18 mouse cellular contexts compared by ENCODE assay signal in the genomic region with DNA sequence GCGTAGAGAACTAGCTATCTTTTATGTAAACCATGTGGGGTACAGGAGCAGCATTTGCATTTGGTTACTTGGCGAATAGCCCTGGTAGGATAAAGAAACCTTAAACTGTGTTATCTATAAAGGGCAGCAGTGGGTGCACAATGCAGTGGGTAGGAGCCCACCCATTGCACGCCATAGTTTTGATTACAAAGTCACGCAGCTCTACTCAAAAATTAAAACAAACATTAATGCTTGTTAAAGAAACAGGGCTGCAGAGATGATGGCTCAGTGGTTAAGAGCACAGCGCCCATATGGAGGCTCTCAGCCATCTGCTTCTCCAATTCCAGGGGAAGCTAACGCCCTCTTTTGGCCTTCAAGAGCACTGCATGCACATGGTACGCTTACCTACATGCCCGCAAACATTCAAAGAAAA. TPM values are rescaled to one million over a fixed set of nuclear protein-coding genes. Genes with fewer than 3 reads are reported as not detected.
A peak's percentile ranks its signal among the peaks of the same experiment; 100 is the strongest.
DNase-seq lines count a peak whose midpoint lies in the region; ATAC-seq and TF ChIP-seq lines count a peak whose summit lies in the region.
"Had no signal": no experiment of that assay in that cellular context is flagged by ENCODE, and none has a peak within 500 bp of the region (broad histone marks: within the 10 kb centered on the region; RNA-seq: fewer than 3 reads in every experiment).

No protein-coding gene starts in this region.

- no peaks in the 10 kb centered on the region for H3K27me3 ChIP-seq in ES-Bruce4 (ENCODE audit: control insufficient read depth, insufficient read depth, low read length, poor library complexity, severe bottlenecking)
- no peaks in the 10 kb centered on the region for H3K27me3 ChIP-seq in liver, embryonic 15.5 days
- H3K27me3 ChIP-seq in forebrain, embryonic 15.5 days = no peaks in the 10 kb centered on the region
- no peaks in the 10 kb centered on the region for H3K27me3 ChIP-seq in heart, embryonic 11.5 days (ENCODE audit: control insufficient read depth, insufficient read depth, low read length)
- H3K27me3 ChIP-seq: lung, embryonic 15.5 days; midbrain, embryonic 12.5 days; neural tube, embryonic 13.5 days had no signal

- TF ChIP-seq CTCF in ES-Bruce4 (IDR thresholded peaks at IDR 0.05; ENCODE audit: low read depth, low read length) = peak; percentile 43

- peaks cover 9% of the 10 kb centered on the region for H3K36me3 ChIP-seq in ES-Bruce4 (ENCODE audit: control insufficient read depth, insufficient read depth, low read length, poor library complexity, severe bottlenecking)
- H3K36me3 ChIP-seq in liver, embryonic 15.5 days (replicated peaks) = peaks cover 65% of the 10 kb centered on the region
- no peaks in the 10 kb centered on the region for H3K36me3 ChIP-seq in forebrain, embryonic 15.5 days
- H3K36me3 ChIP-seq in heart, embryonic 11.5 days (ENCODE audit: control insufficient read depth, insufficient read depth, low read length) = peaks cover 3% of the 10 kb centered on the region; the same call in 1 of the 2 replicates

- TF ChIP-seq EP300 in ES-Bruce4 (IDR thresholded peaks at IDR 0.05; ENCODE audit: insufficient read depth, low read depth, low read length) = no peak

- no peak overlapping the region for H3K9ac ChIP-seq in ES-Bruce4 (ENCODE audit: low read depth, poor library complexity, severe bottlenecking)
- no peak overlapping the region for H3K9ac ChIP-seq in liver, embryonic 15.5 days
- no peak overlapping the region for H3K9ac ChIP-seq in forebrain, embryonic 15.5 days (replicated peaks)
- no peak overlapping the region for H3K9ac ChIP-seq in heart, embryonic 11.5 days (ENCODE audit: low read depth, low read length)
- H3K9ac ChIP-seq: lung, embryonic 15.5 days; midbrain, embryonic 12.5 days; neural tube, embryonic 13.5 days had no signal

- H3K4me1 ChIP-seq in ES-Bruce4 (ENCODE audit: control insufficient read depth, insufficient read depth, low read length) = peaks cover 1% of the 10 kb centered on the region
- H3K4me1 ChIP-seq in liver, embryonic 15.5 days (replicated peaks) = peaks cover 60% of the 10 kb centered on the region
- H3K4me1 ChIP-seq in forebrain, embryonic 15.5 days = peaks cover 22% of the 10 kb centered on the region
- no peaks in the 10 kb centered on the region for H3K4me1 ChIP-seq in heart, embryonic 11.5 days (ENCODE audit: control insufficient read depth, insufficient read depth, low read length)

- peak; percentile 47 for DNase-seq in layer of hippocampus, adult 9-11 months
- no peak for DNase-seq in layer of hippocampus, postnatal 14 days (ENCODE audit: low spot score in 2 of 2)
- DNase-seq in WW6 (ENCODE audit: low read depth, low spot score) = peak; percentile 34
- DNase-seq: adrenal gland, postnatal 36 days; cerebellum, adult 11 months; embryo, embryonic 11 days; heart, adult 11 months; heart, postnatal 36 days; kidney, adult 11 months; kidney, postnatal 4 days had no signal

- no peak overlapping the region for H3K4me3 ChIP-seq in ES-Bruce4 (ENCODE audit: low read depth, low read length)
- no peak overlapping the region for H3K4me3 ChIP-seq in liver, embryonic 15.5 days (replicated peaks)
- no peak overlapping the region for H3K4me3 ChIP-seq in forebrain, embryonic 15.5 days
- H3K4me3 ChIP-seq in heart, embryonic 11.5 days (ENCODE audit: low read depth, low read length) = no peak overlapping the region
- H3K4me3 ChIP-seq: lung, embryonic 15.5 days; midbrain, embryonic 12.5 days; neural tube, embryonic 13.5 days had no signal

- no peaks in the 10 kb centered on the region for H3K9me3 ChIP-seq in ES-Bruce4 (replicated peaks; ENCODE audit: control insufficient read depth, insufficient read depth, low read length, poor library complexity, severe bottlenecking)
- no peaks in the 10 kb centered on the region for H3K9me3 ChIP-seq in liver, embryonic 15.5 days (replicated peaks)
- no peaks in the 10 kb centered on the region for H3K9me3 ChIP-seq in forebrain, embryonic 15.5 days
- H3K9me3 ChIP-seq in heart, embryonic 11.5 days (replicated peaks; ENCODE audit: control insufficient read depth, low read length) = no peaks in the 10 kb centered on the region
- H3K9me3 ChIP-seq: lung, embryonic 15.5 days; midbrain, embryonic 12.5 days; neural tube, embryonic 13.5 days had no signal

- 48% methylated on average over 8 of the region's 8 CpGs for WGBS in liver, embryonic 15.5 days (ENCODE audit: insufficient replicate concordance)
- 82% methylated on average over 8 of the region's 8 CpGs for WGBS in forebrain, embryonic 15.5 days
- 76% methylated on average over 8 of the region's 8 CpGs for WGBS in heart, embryonic 11.5 days (ENCODE audit: insufficient replicate concordance)

- peak; percentile 66 for ATAC-seq in liver, embryonic 15.5 days (ENCODE audit: insufficient read depth)
- no peak for ATAC-seq in forebrain, embryonic 15.5 days (replicated peaks)
- no peak for ATAC-seq in frontal cortex, adult (ENCODE audit: low TSS enrichment)
- no peak for ATAC-seq in heart, embryonic 11.5 days (replicated peaks; ENCODE audit: insufficient number of reproducible peaks, low FRiP score, low TSS enrichment)

- no peak for TF ChIP-seq POLR2A in ES-Bruce4 (IDR thresholded peaks at IDR 0.05; ENCODE audit: insufficient read depth, low read length)

- 0 out of 2 replicates have a peak overlapping the region, but pooled peaks have one; percentile 7 for H3K4me2 ChIP-seq in liver, embryonic 15.5 days
- H3K4me2 ChIP-seq in forebrain, embryonic 15.5 days (replicated peaks) = no peak overlapping the region
- H3K4me2 ChIP-seq in heart, embryonic 11.5 days = no peak overlapping the region
- H3K4me2 ChIP-seq: lung, embryonic 15.5 days; midbrain, embryonic 12.5 days; neural tube, embryonic 13.5 days had no signal

- H3K27ac ChIP-seq in ES-Bruce4 (ENCODE audit: insufficient read depth, low read length) = no peak overlapping the region
- H3K27ac ChIP-seq in liver, embryonic 15.5 days (replicated peaks) = no peak overlapping the region
- no peak overlapping the region for H3K27ac ChIP-seq in forebrain, embryonic 15.5 days (replicated peaks)
- H3K27ac ChIP-seq in heart, embryonic 11.5 days (ENCODE audit: low read depth, low read length) = no peak overlapping the region

RNA-seq across cellular contexts. Expression of gene Rpa1, which starts 24.8 kb away (rescaled TPM):
- total RNA-seq in layer of hippocampus, postnatal 14 days (2021) = 10 to 100 TPM; 57.2 to 66.7 TPM
- polyA plus RNA-seq in ES-Bruce4 (2011; ENCODE audit: insufficient read depth, insufficient read length, low read depth, missing spikeins) = 127 and 155 TPM in 2 replicates
- polyA plus RNA-seq in liver, embryonic 15.5 days (2015; fragmentation: Nextera tagmentation; extraction: Ambion mirVana) = 81.9 and 88.4 TPM in 2 replicates
- 67.0 and 71.6 TPM in 2 replicates for polyA plus RNA-seq in forebrain, embryonic 15.5 days (2015; fragmentation: Nextera tagmentation; extraction: Ambion mirVana)
- 96.3 and 103 TPM in 2 replicates for polyA plus RNA-seq in heart, embryonic 11.5 days (2014; fragmentation: Nextera tagmentation; extraction: Ambion mirVana)

RNA-seq across cellular contexts. Expression of gene Smyd4, which starts 24.9 kb away (rescaled TPM):
- 10 to 100 TPM; 10.6 to 12.3 TPM for total RNA-seq in layer of hippocampus, postnatal 14 days (2021)
- polyA plus RNA-seq in ES-Bruce4 (2011; ENCODE audit: insufficient read depth, insufficient read length, low read depth, missing spikeins) = 9.1 and 11.2 TPM in 2 replicates
- polyA plus RNA-seq in liver, embryonic 15.5 days (2015; fragmentation: Nextera tagmentation; extraction: Ambion mirVana) = 3.4 and 4.0 TPM in 2 replicates
- 17.0 and 17.4 TPM in 2 replicates for polyA plus RNA-seq in forebrain, embryonic 15.5 days (2015; fragmentation: Nextera tagmentation; extraction: Ambion mirVana)
- 12.3 and 14.7 TPM in 2 replicates for polyA plus RNA-seq in heart, embryonic 11.5 days (2014; fragmentation: Nextera tagmentation; extraction: Ambion mirVana)

Comparison
In these comparisons a context has a peak if more than half of its experiments do, and no peak if none do; other contexts are left out.
1. DNase-seq: peak in layer of hippocampus, adult 9-11 months (single experiment) and WW6 (single experiment); none in layer of hippocampus, postnatal 14 days (0 of 2).